Mouse (Mus musculus) frontal cortex, postnatal 25 days (tissue): ENCODE results near the gene Gm7792.
"Not testable (repeated sequence)": the region's sequence is repeated elsewhere in the genome, so short reads cannot be mapped to it uniquely, and the experiment has no call there.

Experiments
- DNase-seq, 2 experiments: peaks; one replicate each; pipeline ENCODE4 v3.0.0; 2022; ENCODE audit warnings: low spot score in 2 of 2

Gene Gm7792

GRCm38 (mm10) chr5:93843476-93843875, at the start of gene Gm7792:
Gm7792 (plus strand) TSS chr5:93843776.
- DNase-seq, result not testable (repeated sequence)
